Mouse (Mus musculus) bone marrow macrophage, adult 2 months (primary cell): Measurements from ENCODE around the gene 1700086D15Rik.

Source experiments
- CTCF ChIP-seq: IDR thresholded peaks from 2 replicates; pipeline ENCODE4 v1.5.1; 2012; ENCODE audit warnings: low read depth, mild to moderate bottlenecking, low read length, moderate library complexity
- POLR2A ChIP-seq: IDR thresholded peaks from 2 replicates; pipeline ENCODE4 v1.6.1; 2012; ENCODE audit warnings: mild to moderate bottlenecking, low read depth, low read length, borderline replicate concordance

DNA sequence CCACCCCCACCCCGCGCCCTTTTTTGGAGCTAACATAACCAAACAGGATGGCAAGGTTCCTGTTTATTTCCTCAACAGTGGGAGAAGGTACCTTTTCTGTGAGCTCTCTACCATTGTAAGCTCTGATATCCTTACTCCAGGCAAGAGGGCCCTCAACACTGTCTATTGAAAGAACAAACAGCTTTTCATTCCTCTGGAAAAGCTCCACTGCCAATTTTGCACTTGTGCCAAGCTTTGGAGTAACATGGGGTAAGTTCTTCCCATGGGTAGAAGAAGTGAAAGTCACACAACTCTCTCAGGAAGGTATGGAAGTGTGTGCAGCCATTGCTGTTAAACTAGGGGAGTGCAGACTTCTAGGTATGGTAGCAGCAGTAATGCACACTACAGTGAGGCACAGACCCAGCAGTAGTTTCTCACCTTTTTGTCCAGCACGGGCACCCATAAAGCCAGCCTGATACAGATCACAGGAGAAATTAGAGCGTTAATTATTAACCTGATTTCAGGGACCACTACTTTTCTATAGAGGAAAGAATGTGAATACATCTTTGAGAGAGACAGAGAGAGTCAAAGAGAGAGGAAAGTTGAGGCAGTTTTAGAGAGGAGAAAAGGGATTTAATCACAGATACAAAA is 10.5 kb upstream of the 1700086D15Rik start:
- no peak for TF ChIP-seq CTCF
- no peak for TF ChIP-seq POLR2A
